Mouse (Mus musculus) liver, embryonic 14.5 days (tissue): ENCODE measurements around the gene Selenon. TPM values are rescaled to one million over a fixed set of nuclear protein-coding genes. Genes with fewer than 3 reads are reported as not detected.

ENCODE experiments used
- ATAC-seq: fragments of 200-750 bp; cut with Nextera tagmentation; 2 replicates; pipeline ENCODE4 v1.8.0; 2017; ENCODE audit warnings: moderate number of reproducible peaks, mild to moderate bottlenecking, moderate library complexity; ENCODE audit not compliant: insufficient read depth
- DNase-seq, 3 experiments: peaks; one replicate each; pipeline ENCODE4 v3.0.0-alpha.2; 2012 to 2013; ENCODE audit warnings: low read depth in 3 of 3, low spot score in 3 of 3
- H3K27ac ChIP-seq: fragments of 300-500 bp; sonication (generic); 2 replicates; pipeline ENCODE4 v1.5.1; 2014; ENCODE audit warnings: moderate library complexity, mild to moderate bottlenecking, control low read depth, inconsistent platforms
- H3K27me3 ChIP-seq: fragments of 300-500 bp; sonication (generic); 2 replicates; pipeline ENCODE4 v1.6.1; 2014; ENCODE audit warnings: mild to moderate bottlenecking, low read length, moderate library complexity; ENCODE audit not compliant: control insufficient read depth, insufficient read depth
- H3K36me3 ChIP-seq: fragments of 300-500 bp; sonication (generic); replicated peaks from 2 replicates; pipeline ENCODE4 v1.6.1; 2014; ENCODE audit warnings: low read depth; ENCODE audit not compliant: control insufficient read depth, insufficient read depth
- H3K4me1 ChIP-seq, 2 experiments: fragments of 200-500 bp in 1 of 2; fragments of 300-500 bp in 1 of 2; sonication (generic) in 1 of 2; replicated peaks; 2 replicates each; pipeline ENCODE4 v1.6.1; 2012 to 2014; ENCODE audit warnings: antibody characterized with exemption in 1 of 2, inconsistent platforms in 1 of 2, low read length in 1 of 2; ENCODE audit not compliant: control insufficient read depth in 2 of 2, insufficient read depth in 2 of 2
- H3K4me2 ChIP-seq: fragments of 300-500 bp; sonication (generic); 2 replicates; pipeline ENCODE4 v1.6.1; 2014; ENCODE audit warnings: low read depth, mild to moderate bottlenecking, control low read depth, moderate library complexity
- H3K4me3 ChIP-seq, 2 experiments: fragments of 200-500 bp in 1 of 2; fragments of 300-500 bp in 1 of 2; sonication (generic) in 1 of 2; 2 replicates each; pipeline ENCODE4 v1.5.1; 2012 to 2014; ENCODE audit warnings: low read depth in 2 of 2, low read length in 2 of 2, mild to moderate bottlenecking in 2 of 2, control low read depth in 1 of 2, inconsistent platforms in 1 of 2, moderate library complexity in 1 of 2; ENCODE audit not compliant: insufficient read depth in 1 of 2
- H3K9ac ChIP-seq: fragments of 300-500 bp; sonication (generic); replicated peaks from 2 replicates; pipeline ENCODE4 v1.6.1; 2014; ENCODE audit warnings: mild to moderate bottlenecking, control low read depth, moderate library complexity
- H3K9me3 ChIP-seq: fragments of 300-500 bp; sonication (generic); 2 replicates; pipeline ENCODE4 v1.6.1; 2016; ENCODE audit warnings: low read length, mixed read lengths; ENCODE audit not compliant: control insufficient read depth
- CTCF ChIP-seq: IDR thresholded peaks from 2 replicates; pipeline ENCODE4 v1.5.1; 2016; ENCODE audit warnings: antibody characterized with exemption, low read depth, control low read depth
- EP300 ChIP-seq: IDR thresholded peaks from 2 replicates; pipeline ENCODE4 v1.6.1; 2016; ENCODE audit warnings: antibody characterized with exemption, low read depth
- WGBS: fragments of 180-500 bp; shearing (Covaris S2); extraction: QIAGEN DNeasy Blood & Tissue Kit; methylation state at CpG from one replicate; pipeline ENCODE4 v1.1.7; 2014; ENCODE audit not compliant: insufficient replicate concordance; 5-methylcytosine and 5-hydroxymethylcytosine counted together
- polyA plus RNA-seq, 2 experiments: library from polyadenylated mRNA; depleted of rRNA in 1 of 2; stranded (reverse) in 1 of 2; unstranded in 1 of 2; fragments of >200 nt; fragmentation: Nextera tagmentation in 1 of 2; extraction: Ambion mirVana in 1 of 2; gene quantifications; 2 replicates each; pipeline versions ENCODE4 v1.2.1 to v1.2.3; 2012 to 2014

The Selenon gene
- polyA plus RNA-seq, 2 experiments = 1.9 to 3.6 TPM

- TF ChIP-seq CTCF = no peak
- TF ChIP-seq EP300 = no peak
- Histone ChIP-seq H3K4me2 (peak overlapping the region; percentile 79), H3K27me3 (no peaks in the 10 kb centered on the region), H3K4me1 (peaks cover 45 to 54% of the 10 kb centered on the region in 2 experiments), H3K27ac (peak overlapping the region; percentile 68), H3K9me3 (no peaks in the 10 kb centered on the region), H3K9ac (peak overlapping the region; percentile 68), H3K36me3 (peaks cover 6% of the 10 kb centered on the region), H3K4me3 (peak overlapping the region; percentile 70)
- ATAC-seq (no peak), DNase-seq (no peak)
- 16% methylated on average over 6 of the region's 6 CpGs for WGBS
Measured at GRCm38 (mm10) chr4:134511730-134512129, 40.2 kb downstream of the Selenon start.

DNA sequence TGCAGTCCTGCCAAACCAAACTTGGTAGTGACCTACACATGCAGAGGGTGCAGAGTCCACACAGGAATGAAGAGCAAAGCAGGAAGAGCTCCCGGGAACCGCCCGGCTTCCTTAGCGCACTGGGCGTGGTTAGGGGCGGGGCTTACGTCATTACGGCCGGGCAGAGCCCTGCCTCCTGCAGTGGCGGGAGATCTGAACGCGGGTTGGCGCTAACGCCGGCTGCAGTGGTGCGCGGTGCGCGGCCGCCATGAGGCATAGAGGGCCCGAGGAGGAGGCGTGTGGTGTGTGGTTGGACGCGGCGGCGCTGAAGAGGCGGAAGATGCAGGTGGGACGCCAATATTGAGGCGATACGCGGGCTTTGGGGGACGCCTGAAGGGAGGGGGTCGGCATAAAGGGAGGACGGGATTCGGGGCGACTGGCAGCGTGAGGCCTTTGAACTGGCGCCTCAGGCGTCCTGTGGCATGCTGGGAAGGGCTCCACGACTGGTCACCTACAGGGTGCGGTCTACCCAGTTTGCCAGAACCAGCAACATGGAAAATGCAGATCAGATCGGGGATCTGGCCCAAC lies 41.0 kb downstream of the Selenon start, which contains the start of gene Aunip:
Aunip (plus strand) TSS at position 155 of the 567 bp plus-strand sequence.
- H3K27ac ChIP-seq = peak within 1 kb of the TSS; percentile 68
- H3K36me3 ChIP-seq = peaks cover 6% of the 10 kb centered on the region
- ATAC-seq = peak; percentile 84
- peak within 1 kb of the TSS; percentile 70 for H3K4me3 ChIP-seq
- no peaks in the 10 kb centered on the region for H3K27me3 ChIP-seq
- H3K4me1 ChIP-seq = peaks cover 47 to 59% of the 10 kb centered on the region in 2 experiments
- DNase-seq = peak; percentile 78 to 86 (median 84)
- peak; percentile 31; the same call in 1 of the 2 replicates for TF ChIP-seq CTCF
- TF ChIP-seq EP300 = no peak
- H3K9me3 ChIP-seq = no peaks in the 10 kb centered on the region
- H3K4me2 ChIP-seq = peak within 1 kb of the TSS; percentile 79
- H3K9ac ChIP-seq = peak within 1 kb of the TSS; percentile 68
- under 1% methylated on average over 42 of the region's 42 CpGs for WGBS

DNA sequence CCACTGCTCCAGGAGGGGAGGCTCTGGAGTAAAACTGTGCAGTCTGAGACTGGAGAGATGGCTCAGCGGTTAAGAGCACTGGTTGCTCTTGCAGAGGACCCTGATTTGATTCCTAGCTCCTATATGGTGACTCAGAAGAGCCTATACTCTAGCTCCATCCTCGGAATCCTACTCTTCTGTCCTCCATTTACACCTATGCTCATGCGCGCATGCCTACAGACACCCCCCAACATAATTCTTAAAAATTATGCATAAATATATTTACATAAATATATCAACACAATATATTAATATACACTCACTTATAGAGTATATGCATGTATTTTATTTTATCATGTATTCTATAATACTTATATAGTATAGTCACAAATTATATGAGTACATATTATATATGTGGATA lies 41.6 kb downstream of the Selenon start:
- Histone ChIP-seq H3K9ac (no peak overlapping the region; the same call in 1 of the 2 replicates), H3K36me3 (peaks cover 6% of the 10 kb centered on the region), H3K27ac (no peak overlapping the region), H3K27me3 (no peaks in the 10 kb centered on the region), H3K4me3 (no peak overlapping the region), H3K9me3 (no peaks in the 10 kb centered on the region), H3K4me1 (peaks cover 49 to 58% of the 10 kb centered on the region in 2 experiments), H3K4me2 (peak overlapping the region; percentile 79)
- 76% methylated on average over 4 of the region's 4 CpGs for WGBS
- TF ChIP-seq EP300 = no peak
- ATAC-seq = no peak
- DNase-seq = no peak

DNA sequence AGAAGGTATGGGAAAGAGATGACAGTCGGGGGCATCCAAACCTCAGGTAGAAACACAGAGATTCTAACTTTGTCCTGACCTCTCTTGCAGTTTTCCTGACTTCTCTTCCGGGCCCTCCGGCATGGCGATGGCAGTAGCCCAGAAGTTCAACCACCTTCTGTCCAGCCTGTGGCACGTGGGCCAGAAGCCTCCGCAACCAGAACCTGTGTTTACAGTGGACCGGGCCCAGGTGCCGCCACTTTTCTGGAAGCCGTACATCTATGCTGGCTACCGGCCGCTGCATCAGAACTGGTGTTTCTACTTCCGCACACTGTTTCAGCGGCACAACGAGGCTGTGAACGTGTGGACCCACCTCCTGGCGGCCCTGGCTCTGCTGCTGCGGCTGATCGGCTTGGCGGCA lies 45.3 kb downstream of the Selenon start:
- no peak for DNase-seq
- no peak for ATAC-seq
- H3K27ac ChIP-seq = peak overlapping the region; percentile 49
- H3K36me3 ChIP-seq = no peaks in the 10 kb centered on the region
- no peak overlapping the region for H3K4me2 ChIP-seq
- WGBS = 88% methylated on average over 19 of the region's 19 CpGs
- no peaks in the 10 kb centered on the region for H3K27me3 ChIP-seq
- no peaks in the 10 kb centered on the region for H3K9me3 ChIP-seq
- no peak for TF ChIP-seq CTCF
- TF ChIP-seq EP300 = no peak
- no peak overlapping the region for H3K9ac ChIP-seq
- H3K4me3 ChIP-seq = no peak overlapping the region
- peaks cover 38 to 47% of the 10 kb centered on the region in 2 experiments for H3K4me1 ChIP-seq

DNA sequence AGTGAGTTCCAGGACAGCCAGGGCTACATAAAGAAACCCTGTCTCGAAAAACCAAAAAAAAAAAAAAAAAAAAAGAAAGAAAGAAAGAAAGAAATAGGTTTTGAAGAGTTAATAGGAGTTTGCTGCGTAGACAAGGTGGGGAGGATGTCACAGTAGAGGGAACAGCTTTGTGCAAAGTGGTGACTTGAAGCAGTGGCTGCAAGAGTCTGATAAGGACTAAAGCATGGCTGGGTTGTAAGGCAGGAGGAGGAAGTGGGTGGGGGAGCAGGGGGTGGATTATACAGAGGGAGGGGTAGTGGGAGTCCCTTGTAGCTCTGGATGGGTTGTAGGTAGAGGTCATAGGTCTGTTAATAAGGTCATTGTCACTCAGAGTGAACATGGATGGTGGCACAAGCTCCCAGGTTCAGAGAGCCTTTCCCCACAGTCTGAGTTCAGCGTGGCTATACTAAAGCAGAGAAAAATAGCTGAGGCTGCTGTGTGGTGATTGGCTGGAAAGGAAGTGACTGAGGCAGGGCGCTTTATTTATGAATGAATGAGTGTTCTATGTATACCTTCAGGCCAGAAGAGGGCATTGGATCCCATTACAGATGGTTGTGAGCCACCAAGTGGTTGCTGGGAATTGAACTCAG lies 45.9 kb downstream of the Selenon start:
- Histone ChIP-seq H3K4me3 (no peak overlapping the region), H3K36me3 (no peaks in the 10 kb centered on the region), H3K27ac (peak overlapping the region; percentile 75), H3K4me2 (peak overlapping the region; percentile 43; the same call in 1 of the 2 replicates), H3K27me3 (no peaks in the 10 kb centered on the region), H3K9me3 (no peaks in the 10 kb centered on the region), H3K4me1 (peaks cover 38 to 47% of the 10 kb centered on the region in 2 experiments), H3K9ac (peak overlapping the region; percentile 39; the same call in 1 of the 2 replicates)
- ATAC-seq (peak; percentile 79), DNase-seq (peak; percentile 71 to 80 (median 80))
- 23% methylated on average over 3 of the region's 4 CpGs for WGBS
- peak; percentile 79 for TF ChIP-seq EP300
- TF ChIP-seq CTCF = peak; percentile 18; the same call in 1 of the 2 replicates
